Mouse (Mus musculus) intestine, embryonic 15.5 days (tissue): ENCODE data around the gene Hspb8. TPM values are rescaled to one million over a fixed set of nuclear protein-coding genes. Genes with fewer than 3 reads are reported as not detected.

Source experiments
- ATAC-seq: fragments of 200-750 bp; cut with Nextera tagmentation; 2 replicates; pipeline ENCODE4 v1.8.0; 2017; ENCODE audit warnings: moderate TSS enrichment, moderate library complexity
- H3K27ac ChIP-seq: fragments of 300-500 bp; sonication (generic); 2 replicates; pipeline ENCODE4 v1.5.1; 2015; ENCODE audit warnings: mild to moderate bottlenecking, inconsistent platforms
- H3K27me3 ChIP-seq: fragments of 300-500 bp; sonication (generic); replicated peaks from 2 replicates; pipeline ENCODE4 v1.6.1; 2015; ENCODE audit warnings: inconsistent platforms
- H3K36me3 ChIP-seq: fragments of 300-500 bp; sonication (generic); 2 replicates; pipeline ENCODE4 v1.6.1; 2015; ENCODE audit warnings: inconsistent platforms
- H3K4me1 ChIP-seq: fragments of 300-500 bp; sonication (generic); replicated peaks from 2 replicates; pipeline ENCODE4 v1.6.1; 2015; ENCODE audit warnings: inconsistent platforms
- H3K4me2 ChIP-seq: fragments of 300-500 bp; sonication (generic); replicated peaks from 2 replicates; pipeline ENCODE4 v1.6.1; 2015; ENCODE audit warnings: mild to moderate bottlenecking, inconsistent platforms
- H3K4me3 ChIP-seq: fragments of 300-500 bp; sonication (generic); replicated peaks from 2 replicates; pipeline ENCODE4 v1.5.1; 2015; ENCODE audit warnings: inconsistent platforms
- H3K9ac ChIP-seq: fragments of 300-500 bp; sonication (generic); 2 replicates; pipeline ENCODE4 v1.6.1; 2015; ENCODE audit warnings: inconsistent platforms
- H3K9me3 ChIP-seq: fragments of 300-500 bp; sonication (generic); 2 replicates; pipeline ENCODE4 v1.6.1; 2016; ENCODE audit warnings: inconsistent platforms
- WGBS: fragments of 180-500 bp; shearing (Covaris S2); methylation state at CpG from one replicate; pipeline ENCODE4 v1.1.7; 2015; 5-methylcytosine and 5-hydroxymethylcytosine counted together
- polyA plus RNA-seq: library from polyadenylated mRNA; unstranded; fragments of >200 nt; fragmentation: Nextera tagmentation; extraction: Ambion mirVana; gene quantifications from 2 replicates; pipeline ENCODE4 v1.2.1, GENCODE M21; 2015

Gene Hspb8
- polyA plus RNA-seq, 1 experiment from 2014 or later = 12.1 TPM

DNA sequence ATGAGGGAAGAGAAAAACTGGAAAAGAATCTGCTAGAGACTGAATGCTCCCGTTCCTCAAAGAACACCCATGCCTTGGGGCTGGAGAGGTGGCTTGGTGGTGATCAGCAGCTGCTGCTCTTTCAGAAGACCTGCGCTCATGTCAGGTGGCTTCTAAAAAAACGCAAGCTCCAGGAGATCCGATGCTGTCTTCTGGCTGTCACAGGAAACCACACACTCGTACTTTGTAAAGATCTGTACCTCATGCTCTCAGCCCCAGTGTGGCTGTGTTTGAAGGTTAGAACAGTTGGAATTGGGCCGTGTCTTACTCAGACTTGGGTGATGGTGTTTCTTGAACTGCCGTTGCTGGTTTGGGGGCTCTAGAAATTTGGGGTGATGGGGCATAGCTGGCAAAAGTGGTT, 42.3 kb downstream of the Hspb8 start:
- no peak for ATAC-seq
- H3K4me2 ChIP-seq = no peak overlapping the region
- H3K4me1 ChIP-seq = no peaks in the 10 kb centered on the region
- no peak overlapping the region for H3K27ac ChIP-seq
- 85% methylated on average over 7 of the region's 7 CpGs for WGBS
- no peaks in the 10 kb centered on the region for H3K36me3 ChIP-seq
- no peaks in the 10 kb centered on the region for H3K27me3 ChIP-seq
- no peak overlapping the region for H3K4me3 ChIP-seq
- no peak overlapping the region for H3K9ac ChIP-seq
- H3K9me3 ChIP-seq = no peaks in the 10 kb centered on the region

- Histone ChIP-seq H3K27me3 (no peaks in the 10 kb centered on the region), H3K9me3 (no peaks in the 10 kb centered on the region), H3K4me1 (no peaks in the 10 kb centered on the region), H3K9ac (no peak overlapping the region), H3K36me3 (no peaks in the 10 kb centered on the region), H3K4me3 (no peak overlapping the region), H3K4me2 (no peak overlapping the region), H3K27ac (no peak overlapping the region)
- ATAC-seq = no peak
- WGBS = 74% methylated on average over 5 of the region's 5 CpGs
Observed at GRCm38 (mm10) chr5:116378872-116379271, 43.8 kb downstream of the Hspb8 start.

- WGBS = 83% methylated on average over 9 of the region's 9 CpGs
- Histone ChIP-seq H3K36me3 (no peaks in the 10 kb centered on the region), H3K27ac (no peak overlapping the region), H3K4me3 (no peak overlapping the region), H3K27me3 (no peaks in the 10 kb centered on the region), H3K9me3 (no peaks in the 10 kb centered on the region), H3K4me1 (no peaks in the 10 kb centered on the region), H3K4me2 (no peak overlapping the region), H3K9ac (no peak overlapping the region)
- ATAC-seq = no peak
Observed at GRCm38 (mm10) chr5:116367923-116368322, 54.7 kb downstream of the Hspb8 start.

DNA sequence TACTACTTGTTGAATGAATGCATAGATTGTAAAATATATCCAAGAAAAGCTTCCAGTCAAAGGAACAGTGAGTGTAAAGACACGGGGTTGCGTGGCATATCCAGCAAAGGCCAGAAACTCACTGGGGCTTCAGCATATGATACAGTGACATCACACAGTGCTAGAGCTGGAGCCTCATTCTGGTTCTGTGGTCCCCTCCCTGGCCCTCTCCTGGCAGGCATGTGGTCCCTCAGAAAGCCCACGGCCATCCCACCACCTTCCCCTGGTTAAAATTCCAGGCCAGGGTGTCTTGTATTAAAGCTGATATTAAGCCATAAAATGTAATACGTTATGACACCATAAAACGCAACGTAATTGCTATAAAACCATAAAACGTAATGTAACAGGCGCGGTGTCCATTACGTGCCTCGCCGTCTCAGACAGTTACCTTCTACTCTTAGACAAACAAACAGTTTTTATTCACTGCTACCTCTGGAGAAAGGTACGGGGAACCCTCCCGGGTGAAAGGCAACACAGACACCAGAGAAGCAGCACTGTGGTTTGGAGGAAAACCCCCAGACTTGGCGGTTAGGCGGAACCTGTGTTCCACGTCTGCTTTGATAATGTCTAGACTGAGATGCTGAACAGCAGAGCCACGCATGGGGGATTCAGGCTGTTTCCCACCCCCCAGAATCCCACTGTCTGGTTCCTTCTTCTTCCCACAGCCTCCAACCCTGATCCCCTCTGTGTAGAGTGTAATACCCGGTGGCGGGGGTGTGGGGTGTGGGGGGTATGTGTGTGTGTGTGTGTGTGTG, 55.6 kb downstream of the Hspb8 start:
- H3K36me3 ChIP-seq = no peaks in the 10 kb centered on the region
- ATAC-seq = peak; percentile 71
- H3K9ac ChIP-seq = no peak overlapping the region
- H3K4me2 ChIP-seq = no peak overlapping the region
- no peak overlapping the region for H3K27ac ChIP-seq
- no peaks in the 10 kb centered on the region for H3K4me1 ChIP-seq
- WGBS = 50% methylated on average over 20 of the region's 20 CpGs
- no peak overlapping the region for H3K4me3 ChIP-seq
- H3K9me3 ChIP-seq = no peaks in the 10 kb centered on the region
- H3K27me3 ChIP-seq = no peaks in the 10 kb centered on the region

GRCm38 (mm10) chr5:116361342-116361741, 61.3 kb downstream of the Hspb8 start:
- Histone ChIP-seq H3K4me3 (no peak overlapping the region), H3K9ac (no peak overlapping the region), H3K4me1 (no peaks in the 10 kb centered on the region), H3K9me3 (no peaks in the 10 kb centered on the region), H3K27me3 (no peaks in the 10 kb centered on the region), H3K36me3 (no peaks in the 10 kb centered on the region), H3K27ac (no peak overlapping the region), H3K4me2 (no peak overlapping the region)
- no peak for ATAC-seq
- WGBS = 78% methylated on average over 6 of the region's 6 CpGs

- H3K27ac ChIP-seq = no peak overlapping the region
- no peak overlapping the region for H3K4me3 ChIP-seq
Observed at GRCm38 (mm10) chr5:116360751-116361150, 61.9 kb downstream of the Hspb8 start.

More at GRCm38 (mm10) chr5:116360751-116361150, 61.9 kb downstream of the Hspb8 start:
- no peak for ATAC-seq
- 66% methylated on average over 4 of the region's 4 CpGs for WGBS
- H3K27me3 ChIP-seq = no peaks in the 10 kb centered on the region
- no peak overlapping the region for H3K4me2 ChIP-seq
- no peak overlapping the region for H3K9ac ChIP-seq
- no peaks in the 10 kb centered on the region for H3K36me3 ChIP-seq
- H3K4me1 ChIP-seq = no peaks in the 10 kb centered on the region
- no peaks in the 10 kb centered on the region for H3K9me3 ChIP-seq

Other genes starting within 250 kb of the Hspb8 start
- gene Ccdc60, start 133.9 kb downstream of the Hspb8 start, polyA plus RNA-seq = 1.7 and 1.8 TPM in 2 replicates
- 1.5 and 1.6 TPM in 2 replicates for gene Srrm4, start 169.0 kb upstream of the Hspb8 start, polyA plus RNA-seq